Mouse (Mus musculus) heart, postnatal 25 days (tissue): Measurements from ENCODE around the gene Ddr2. TPM values are rescaled to one million over a fixed set of nuclear protein-coding genes. Genes with fewer than 3 reads are reported as not detected.

Experiments used
- DNase-seq: peaks from one replicate; pipeline ENCODE4 v3.0.0; 2022; ENCODE audit warnings: low spot score
- intact Hi-C: fragments of 180-260 bp; cut with DNase I; formaldehyde crosslinking; loops from one replicate; pipeline ENCODE4 v1.15.1; 2025
- total RNA-seq, 2 experiments: library from RNA; stranded (reverse); gene quantifications; 2 replicates each; pipeline ENCODE4 v1.2.3; 2021

Gene Ddr2
- total RNA-seq, 2 experiments from 2014 or later: 23.4 to 29.0 TPM

DNA sequence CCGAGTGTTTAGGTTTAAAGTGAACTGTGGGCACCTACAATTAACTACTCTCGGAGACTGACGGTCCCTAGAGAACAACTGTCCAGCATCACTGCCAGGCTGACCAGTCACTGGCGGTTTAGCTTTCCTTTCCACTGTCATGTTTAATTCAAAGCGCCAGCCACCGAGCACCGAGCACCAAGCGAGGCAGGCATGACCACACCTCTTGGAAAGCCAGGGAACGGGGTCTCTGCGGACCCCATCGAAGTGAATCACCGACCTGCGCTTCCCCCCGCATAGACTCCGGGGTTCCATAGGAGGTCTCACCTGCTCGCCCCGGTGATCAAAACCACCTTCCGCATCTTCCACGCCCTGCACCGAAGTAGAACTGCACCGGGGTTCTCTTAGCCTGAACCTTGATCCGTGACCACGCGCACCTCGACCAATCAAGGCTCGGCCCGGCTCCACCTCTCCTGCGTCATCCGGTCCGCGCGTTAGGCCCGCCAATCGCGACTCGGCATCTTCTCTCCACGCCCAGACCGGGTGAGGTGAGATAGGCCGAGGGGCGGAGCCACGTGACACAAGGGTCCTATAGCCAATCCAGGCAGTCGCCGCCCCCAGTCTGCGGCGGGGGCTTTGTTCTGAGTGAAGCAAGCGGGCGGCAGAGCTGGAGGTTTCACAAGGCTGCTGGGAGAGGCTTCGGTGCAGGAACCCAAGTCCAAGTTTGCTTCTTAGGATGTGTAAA lies 141.6 kb downstream of the Ddr2 start, which contains the start of gene Hsd17b7:
Hsd17b7 (minus strand) TSS at position 450 of the 724 bp plus-strand sequence.
- peak; percentile 98 for DNase-seq
- intact Hi-C loops: loop anchor here (5.0 kb wide), 1 partner anchor 168 kb away; no protein-coding TSS in a partner anchor

GRCm38 (mm10) chr1:169953106-169953505 lies 157.5 kb downstream of the Ddr2 start:
- intact Hi-C loops: no loop called here
- no peak for DNase-seq

DNA sequence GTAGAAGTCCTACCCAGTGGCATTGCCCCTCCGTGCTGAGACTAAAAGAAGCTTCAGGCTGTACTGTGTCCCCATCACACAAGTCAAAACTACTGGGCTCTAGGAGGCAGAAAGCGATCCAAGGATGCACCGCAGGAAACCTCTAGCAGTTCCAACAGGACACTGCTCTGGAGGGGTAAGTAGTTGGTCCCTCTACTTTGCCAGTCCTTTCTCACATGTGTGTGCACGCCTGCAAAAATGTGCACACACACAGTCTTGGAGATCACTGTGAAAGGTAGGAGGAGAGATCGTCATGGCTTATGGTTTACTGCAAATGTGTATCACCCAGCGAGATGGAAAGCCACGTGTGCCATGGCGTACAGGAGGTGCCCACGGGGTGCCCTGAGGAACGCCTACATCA lies 157.9 kb downstream of the Ddr2 start:
- intact Hi-C loops: no loop called here
- no peak for DNase-seq

DNA sequence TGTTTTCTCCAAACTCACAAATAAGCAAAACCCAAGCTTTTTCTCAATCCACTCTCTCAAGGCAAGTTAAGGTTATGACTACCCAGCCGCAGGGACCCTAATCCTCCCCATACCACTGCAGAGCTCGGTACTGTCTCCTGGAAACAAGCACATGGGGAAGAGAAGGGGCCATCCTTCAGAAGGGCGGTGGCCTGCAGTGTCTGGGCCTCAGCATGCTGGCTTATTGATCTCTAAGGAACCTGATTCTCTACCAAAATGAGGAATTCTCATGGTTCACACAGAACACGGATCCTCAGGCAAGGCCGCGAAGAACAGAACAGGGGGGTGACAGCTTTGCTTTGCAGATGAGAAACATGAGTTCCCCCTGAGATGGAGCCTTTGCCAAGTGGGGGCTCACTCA lies 159.0 kb downstream of the Ddr2 start:
- intact Hi-C loops: no loop called here
- no peak for DNase-seq

GRCm38 (mm10) chr1:169950651-169951050 lies 159.9 kb downstream of the Ddr2 start:
- DNase-seq: no peak
- intact Hi-C loops: no loop called here

- no peak for DNase-seq
These were observed 160.6 kb downstream of the Ddr2 start for GRCm38 (mm10) chr1:169949981-169950380.

DNA sequence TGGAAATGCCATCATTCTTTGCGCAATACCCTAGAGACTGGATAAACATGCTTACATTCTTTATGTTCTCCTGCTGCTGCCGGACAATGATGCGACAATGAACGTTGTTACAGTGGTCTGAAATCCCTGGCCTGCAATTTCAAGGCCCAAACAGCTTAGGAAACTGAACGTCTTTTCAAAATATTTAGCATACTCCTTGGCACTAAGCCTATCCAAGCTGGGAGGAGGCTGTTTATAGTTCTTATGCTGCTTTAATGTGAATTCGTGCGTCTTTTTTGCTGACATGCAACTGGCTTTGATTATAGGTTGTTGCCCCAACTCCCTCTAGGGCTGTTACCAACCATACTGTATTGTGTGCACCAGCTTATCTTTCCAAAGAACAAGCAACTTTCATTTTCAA lies 161.7 kb downstream of the Ddr2 start:
- DNase-seq: no peak
- intact Hi-C loops: no loop called here

More at GRCm38 (mm10) chr1:169949981-169950380, 160.6 kb downstream of the Ddr2 start:
- intact Hi-C loops: no loop called here

DNA sequence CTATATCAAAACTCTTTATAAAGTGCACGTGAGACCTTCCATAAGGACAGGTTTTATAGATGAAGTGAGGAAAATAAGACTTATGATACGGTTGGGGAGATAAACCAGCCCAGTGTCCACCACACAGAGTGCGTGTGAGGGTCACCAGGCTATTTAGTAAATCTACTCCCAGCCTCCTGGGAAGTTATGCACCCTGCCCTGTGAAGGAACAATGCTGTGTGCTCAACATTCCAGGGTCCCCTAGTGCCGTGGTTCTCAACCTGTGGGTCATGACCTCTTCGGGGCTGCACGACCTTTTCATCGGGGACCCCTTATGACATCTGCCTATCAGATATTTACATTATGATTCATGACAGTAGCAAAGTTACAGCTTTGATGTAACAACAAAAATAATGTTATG lies 162.3 kb downstream of the Ddr2 start:
- intact Hi-C loops: no loop called here
- DNase-seq: no peak

DNA sequence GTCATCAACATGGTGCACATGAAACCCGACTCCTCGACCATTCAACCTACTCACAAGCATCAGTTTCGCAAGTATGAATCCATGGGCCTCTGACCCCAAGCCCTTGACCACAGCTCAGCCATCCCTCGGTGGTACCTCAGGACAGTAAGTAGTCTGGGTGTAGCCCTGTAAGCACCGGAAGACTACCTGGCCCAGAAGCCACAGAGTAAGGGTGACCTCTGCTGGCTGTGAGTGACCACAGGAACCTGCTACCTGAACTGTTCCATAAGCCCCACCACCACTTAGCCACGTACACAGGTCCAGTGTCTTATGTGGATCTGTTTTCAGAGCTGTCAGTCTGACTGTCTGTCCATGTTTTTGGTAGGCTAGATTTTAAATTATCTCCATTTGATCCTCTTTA lies 162.9 kb downstream of the Ddr2 start:
- DNase-seq: no peak
- intact Hi-C loops: no loop called here

DNA sequence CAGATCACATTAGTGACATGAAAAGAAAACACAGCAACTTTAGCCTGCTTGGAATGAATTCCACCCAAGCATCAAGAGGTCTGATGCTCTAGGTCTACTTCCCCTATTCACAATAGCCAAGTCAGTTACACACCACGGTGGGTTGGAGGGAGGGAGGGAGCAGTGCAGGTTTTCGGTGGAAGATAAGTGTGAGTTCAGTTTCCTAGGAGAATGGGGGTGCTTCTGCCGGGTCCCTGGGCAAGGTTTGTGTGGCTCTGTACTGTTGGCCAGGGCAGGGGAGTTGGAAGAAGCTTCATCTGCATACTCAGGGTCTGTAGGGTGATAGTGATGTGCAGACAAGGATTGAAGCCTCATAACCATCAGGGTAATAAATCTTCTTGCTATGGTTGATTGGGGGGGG lies 164.6 kb downstream of the Ddr2 start:
- intact Hi-C loops: no loop called here
- no peak for DNase-seq

- intact Hi-C loops: loop anchor here (5.0 kb wide), 2 partner anchors 198 to 267 kb away; no protein-coding TSS in a partner anchor
- DNase-seq: no peak
These were observed 171.2 kb downstream of the Ddr2 start for GRCm38 (mm10) chr1:169939345-169939744.

- intact Hi-C loops: loop anchor here (2.0 kb wide), 1 partner anchor 401 kb away; no protein-coding TSS in a partner anchor
- DNase-seq: no peak
These were observed 176.4 kb downstream of the Ddr2 start for GRCm38 (mm10) chr1:169934005-169934725.

- intact Hi-C loops: no loop called here
These were observed 178.3 kb downstream of the Ddr2 start for GRCm38 (mm10) chr1:169932122-169932746.

GRCm38 (mm10) chr1:169931698-169932097 lies 178.9 kb downstream of the Ddr2 start:
- intact Hi-C loops: no loop called here
- DNase-seq: no peak

More at GRCm38 (mm10) chr1:169932122-169932746, 178.3 kb downstream of the Ddr2 start:
- no peak for DNase-seq

DNA sequence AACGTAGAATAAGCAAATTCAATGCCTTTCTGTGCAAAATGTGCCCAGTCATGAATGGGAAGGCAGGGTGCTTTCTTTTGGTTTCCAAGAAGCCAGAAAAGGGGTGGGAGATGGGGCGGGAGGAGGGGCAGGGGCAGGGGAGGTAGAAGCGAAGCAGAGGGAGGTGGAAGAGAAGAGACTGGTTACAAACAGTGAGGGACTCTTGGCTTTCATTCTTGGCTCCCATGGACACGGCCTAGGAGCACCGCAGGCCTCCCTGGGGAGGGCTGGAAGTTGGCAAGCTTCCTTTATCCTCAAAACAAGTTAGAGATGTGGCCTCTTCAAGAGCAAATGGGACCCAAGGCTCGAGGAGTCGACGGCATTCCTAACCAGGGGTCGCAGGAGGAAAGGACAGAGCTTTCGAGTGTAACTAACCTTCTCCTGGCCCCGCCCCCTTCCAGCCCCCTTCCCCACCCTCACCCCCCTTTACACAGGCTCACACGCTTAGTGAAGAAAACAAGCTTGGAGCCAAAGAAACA lies 182.0 kb downstream of the Ddr2 start, which contains the start of gene Ccdc190:
Ccdc190 (plus strand) TSS at position 195 of the 518 bp plus-strand sequence.
- intact Hi-C loops: no loop called here
- no peak for DNase-seq

DNA sequence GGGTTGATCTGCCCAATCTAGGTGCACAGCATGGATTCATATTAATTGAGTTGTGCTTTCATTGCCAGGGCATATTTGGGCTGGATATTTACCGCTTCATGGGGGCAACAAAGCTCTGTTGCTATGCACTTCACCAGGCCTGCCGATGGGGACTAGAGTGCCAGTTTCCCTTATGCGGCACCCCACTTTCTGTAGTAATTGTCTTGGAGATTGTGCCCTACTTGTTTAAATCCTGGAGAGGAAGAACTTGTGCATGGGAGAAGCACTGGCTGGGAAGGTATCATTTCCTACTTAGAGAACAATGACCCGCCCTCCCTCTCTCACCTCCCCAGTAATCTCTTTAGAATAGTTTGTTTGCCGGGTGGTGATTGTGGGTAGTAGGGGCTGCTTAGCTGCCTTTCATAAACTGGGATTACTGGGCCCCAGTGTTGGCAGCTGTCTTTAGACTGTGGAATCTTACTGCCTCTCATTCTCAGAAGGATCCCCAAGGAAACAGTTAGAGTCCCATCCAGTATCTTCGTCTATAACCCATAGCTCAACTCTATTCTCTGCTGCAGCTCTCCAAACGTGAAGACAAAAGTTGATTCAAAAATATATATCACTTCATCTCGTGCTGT lies 182.7 kb downstream of the Ddr2 start:
- intact Hi-C loops: no loop called here
- DNase-seq: no peak

GRCm38 (mm10) chr1:169924567-169924966 lies 186.0 kb downstream of the Ddr2 start:
- intact Hi-C loops: no loop called here
- no peak for DNase-seq
